In genomic region chr9:13765624-13766023, GRCm38 (mm10) we compare ENCODE assay signal across 24 mouse cellular contexts. TPM values are rescaled to one million over a fixed set of nuclear protein-coding genes. Genes with fewer than 3 reads are reported as not detected.
DNase-seq lines count a peak whose midpoint lies in the region; TF ChIP-seq lines count a peak whose summit lies in the region.
"Had no signal": no experiment of that assay in that cellular context is flagged by ENCODE, and none has a peak within 500 bp of the region (broad histone marks: within the 10 kb centered on the region; RNA-seq: fewer than 3 reads in every experiment).

No protein-coding gene starts in this region.

- no peak overlapping the region for H3K4me3 ChIP-seq in gastrocnemius, adult 2 months
- peak overlapping the region; percentile 21 for H3K4me3 ChIP-seq in left cerebral cortex, adult 2 months
- H3K4me3 ChIP-seq: embryonic facial prominence, embryonic 12.5 days; erythroblast, embryonic 14.5 days; forebrain, embryonic 15.5 days; heart, embryonic 15.5 days; liver, embryonic 15.5 days; lung, embryonic 15.5 days; midbrain, embryonic 15.5 days; myocyte; neural tube, embryonic 13.5 days had no signal

- TF ChIP-seq POLR2A in brain, embryonic 14.5 days (IDR thresholded peaks at IDR 0.05; ENCODE audit: borderline replicate concordance, extremely low read depth, insufficient read depth, insufficient read length, poor library complexity, severe bottlenecking): no peak

- TF ChIP-seq CTCF in gastrocnemius, adult 2 months (IDR thresholded peaks at IDR 0.05): no peak
- TF ChIP-seq CTCF in left cerebral cortex, adult 2 months (IDR thresholded peaks at IDR 0.05): no peak
- no peak for TF ChIP-seq CTCF in brain, embryonic 14.5 days (IDR thresholded peaks at IDR 0.05; ENCODE audit: borderline replicate concordance, extremely low read depth, insufficient read depth, insufficient read length)

- H3K27ac ChIP-seq in gastrocnemius, adult 2 months: 0 out of 2 replicates have a peak overlapping the region, but pooled peaks have one; percentile 4
- peak overlapping the region; percentile 48; the same call in 1 of the 2 replicates for H3K27ac ChIP-seq in left cerebral cortex, adult 2 months
- H3K27ac ChIP-seq: embryonic facial prominence, embryonic 12.5 days; forebrain, embryonic 15.5 days; heart, embryonic 15.5 days; liver, embryonic 15.5 days; lung, embryonic 15.5 days; midbrain, embryonic 15.5 days had no signal

- no peak for DNase-seq in gastrocnemius, adult 2 months
- DNase-seq in gastrocnemius, postnatal 4 days (ENCODE audit: low spot score in 2 of 2): no peak
- DNase-seq in left cerebral cortex, adult 2 months (ENCODE audit: extremely low spot score in 1 of 2, low spot score in 2 of 2): no peak
- no peak for DNase-seq in left cerebral cortex, postnatal 25 days (ENCODE audit: low spot score in 2 of 2)
- DNase-seq in brain, embryonic 14.5 days (ENCODE audit: low read depth): peak; percentile 36
- no peak for DNase-seq in spleen, postnatal 14 days (ENCODE audit: low spot score in 2 of 2)
- no peak for DNase-seq in kidney, adult 8-10 months
- DNase-seq: adrenal gland, postnatal 14 days; cerebellum, adult 9-11 months; heart, postnatal 36 days; kidney, adult 18-20 months; kidney, postnatal 10 days; liver; lung, postnatal 4 days; thymus, postnatal 25 days had no signal

- intact Hi-C loops in gastrocnemius, adult 2 months (cut with DNase I): no loop called here
- intact Hi-C loops in left cerebral cortex, adult 2 months (cut with DNase I): no loop called here
- intact Hi-C loops in left cerebral cortex, postnatal 25 days (cut with DNase I): no loop called here

RNA-seq across cellular contexts. Expression of gene Mtmr2, which starts 17.4 kb away (rescaled TPM):
- 10 to 100 TPM; 17.7 to 20.6 TPM for total RNA-seq in gastrocnemius, adult 2 months (2021)
- 10 to 100 TPM; 35.8 to 38.7 TPM for total RNA-seq in gastrocnemius, postnatal 4 days (2021)
- total RNA-seq in left cerebral cortex, adult 2 months (2021): 10 to 100 TPM; 50.8 to 52.6 TPM
- total RNA-seq in left cerebral cortex, postnatal 25 days (2021): 10 to 100 TPM; 45.1 to 54.8 TPM
- 20.8 and 24.8 TPM in 2 replicates for polyA plus RNA-seq in brain, embryonic 14.5 days (2012; rRNA removed)
